Mouse (Mus musculus): ENCODE measurements at regions not wholly inside any gene's neighbourhood (a gene's known extent, or its start where the extent isn't known, plus 50 kb on each side); places are given as distances from the start of the nearest gene placed in this dataset.

DNA sequence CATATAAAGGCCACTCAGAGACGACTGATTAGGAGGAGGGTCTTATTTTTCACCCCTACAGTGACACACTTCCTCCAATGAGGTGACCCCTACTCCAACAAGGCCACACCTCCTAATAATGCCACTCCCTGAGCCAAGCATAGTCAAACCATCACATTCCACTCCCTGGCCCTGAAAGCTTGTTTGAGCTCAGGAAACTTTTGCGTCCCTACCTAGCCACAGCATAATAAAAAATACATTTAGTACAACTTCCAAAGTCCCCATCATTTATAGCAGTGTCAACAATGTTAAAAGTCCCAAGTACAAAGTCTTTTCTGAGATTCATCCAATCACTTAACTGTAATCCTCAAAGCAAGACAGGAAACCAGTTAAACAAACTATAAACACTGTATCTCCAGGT is 208.3 kb downstream of the Vgll3 start:
- Histone ChIP-seq H3K27ac (no peak overlapping the region), H3K4me3 (no peak overlapping the region), H3K4me1 (replicated peaks) (no peaks in the 10 kb centered on the region), H3K36me3 (no peaks in the 10 kb centered on the region), H3K27me3 (ENCODE audit: insufficient read depth, poor library complexity, severe bottlenecking) (no peaks in the 10 kb centered on the region), H3K9me3 (no peaks in the 10 kb centered on the region)
- DNase-seq (ENCODE audit: low spot score): no peak
- WGBS: 65% methylated on average over 2 of the region's 2 CpGs
